8 mouse cellular contexts compared by ENCODE assay signal in genomic region chr10:99592220-99592619, GRCm38 (mm10).
DNase-seq lines count a peak whose midpoint lies in the region; ATAC-seq and TF ChIP-seq lines count a peak whose summit lies in the region.

No protein-coding gene starts in this region.

- H3K27ac ChIP-seq in heart, postnatal 0 days (ENCODE audit: low read depth) = no peak overlapping the region
- no peak overlapping the region for H3K27ac ChIP-seq in hindbrain, embryonic 15.5 days (replicated peaks)
- H3K27ac ChIP-seq in liver, embryonic 11.5 days (ENCODE audit: low read depth, low read length) = no peak overlapping the region

- H3K9ac ChIP-seq in heart, postnatal 0 days (replicated peaks; ENCODE audit: low read depth, low read length) = 0 out of 2 replicates have a peak overlapping the region, but pooled peaks have one; percentile 20
- no peak overlapping the region for H3K9ac ChIP-seq in hindbrain, embryonic 15.5 days
- no peak overlapping the region for H3K9ac ChIP-seq in liver, embryonic 11.5 days (ENCODE audit: low read depth, low read length)

- no peaks in the 10 kb centered on the region for H3K36me3 ChIP-seq in heart, postnatal 0 days (replicated peaks; ENCODE audit: control insufficient read depth, insufficient read depth, low read length)
- no peaks in the 10 kb centered on the region for H3K36me3 ChIP-seq in hindbrain, embryonic 15.5 days
- H3K36me3 ChIP-seq in liver, embryonic 11.5 days (ENCODE audit: control insufficient read depth, insufficient read depth, low read length) = no peaks in the 10 kb centered on the region

- H3K27me3 ChIP-seq in heart, postnatal 0 days (ENCODE audit: control insufficient read depth, insufficient read depth, low read length) = no peaks in the 10 kb centered on the region
- no peaks in the 10 kb centered on the region for H3K27me3 ChIP-seq in hindbrain, embryonic 15.5 days
- H3K27me3 ChIP-seq in liver, embryonic 11.5 days (replicated peaks; ENCODE audit: control insufficient read depth, insufficient read depth, low read length) = no peaks in the 10 kb centered on the region

- no peaks in the 10 kb centered on the region for H3K9me3 ChIP-seq in heart, postnatal 0 days (replicated peaks; ENCODE audit: control insufficient read depth, low read length)
- H3K9me3 ChIP-seq in hindbrain, embryonic 15.5 days = no peaks in the 10 kb centered on the region
- H3K9me3 ChIP-seq in liver, embryonic 11.5 days (ENCODE audit: control insufficient read depth, low read length) = no peaks in the 10 kb centered on the region

- ATAC-seq in heart, postnatal 0 days (ENCODE audit: insufficient read depth, low read depth) = no peak
- peak; percentile 63; the same call in 1 of the 2 replicates for ATAC-seq in hindbrain, embryonic 15.5 days (ENCODE audit: low FRiP score, low read depth)
- 0 out of 2 replicates have a peak, but pooled peaks have one; percentile 33 for ATAC-seq in neutrophil, adult 5-6 weeks (ENCODE audit: extremely low read depth, insufficient number of reproducible peaks, low FRiP score, poor library complexity, severe bottlenecking)
- no peak for ATAC-seq in liver, embryonic 11.5 days (replicated peaks; ENCODE audit: low FRiP score)

- H3K4me3 ChIP-seq in heart, postnatal 0 days (ENCODE audit: low read depth, low read length) = no peak overlapping the region
- no peak overlapping the region for H3K4me3 ChIP-seq in hindbrain, embryonic 15.5 days
- no peak overlapping the region for H3K4me3 ChIP-seq in liver, embryonic 11.5 days (ENCODE audit: low read depth, low read length)

- DNase-seq in heart, postnatal 0 days (ENCODE audit: low spot score) = no peak
- DNase-seq in heart, adult 9 months (ENCODE audit: low spot score in 2 of 2) = no peak
- peak; percentile 8 for DNase-seq in A20 (ENCODE audit: low read depth, low spot score)
- DNase-seq in cerebellum, adult 9-11 months = peak; percentile 18
- DNase-seq in layer of hippocampus, adult 9-11 months = no peak
- no peak for DNase-seq in liver, embryonic 11.5 days (ENCODE audit: low spot score)

- no peak overlapping the region for H3K4me2 ChIP-seq in heart, postnatal 0 days (ENCODE audit: low read depth, low read length)
- H3K4me2 ChIP-seq in hindbrain, embryonic 15.5 days = peak overlapping the region; percentile 32; the same call in 1 of the 2 replicates
- no peak overlapping the region for H3K4me2 ChIP-seq in liver, embryonic 11.5 days

- TF ChIP-seq EP300 in heart, postnatal 0 days (IDR thresholded peaks at IDR 0.05; ENCODE audit: low read depth) = no peak

- 17% methylated on average over 9 of the region's 9 CpGs for WGBS in heart, postnatal 0 days
- 31% methylated on average over 9 of the region's 9 CpGs for WGBS in hindbrain, embryonic 15.5 days
- WGBS in liver, embryonic 11.5 days = 34% methylated on average over 9 of the region's 9 CpGs

- no peaks in the 10 kb centered on the region for H3K4me1 ChIP-seq in heart, postnatal 0 days (ENCODE audit: control insufficient read depth, insufficient read depth)
- H3K4me1 ChIP-seq in hindbrain, embryonic 15.5 days (replicated peaks) = peaks cover 4% of the 10 kb centered on the region; the same call in 1 of the 2 replicates
- H3K4me1 ChIP-seq in liver, embryonic 11.5 days (replicated peaks; ENCODE audit: control insufficient read depth, insufficient read depth, low read length) = no peaks in the 10 kb centered on the region

- TF ChIP-seq CTCF in heart, postnatal 0 days (IDR thresholded peaks at IDR 0.05; ENCODE audit: low read depth) = no peak

Comparison
In these comparisons a context has a peak if more than half of its experiments do, and no peak if none do; other contexts are left out.
1. ATAC-seq: peak in hindbrain, embryonic 15.5 days (single experiment) and neutrophil, adult 5-6 weeks (single experiment); none in heart, postnatal 0 days (single experiment) and liver, embryonic 11.5 days (single experiment).
2. DNase-seq: peak in A20 (single experiment) and cerebellum, adult 9-11 months (single experiment); none in heart, postnatal 0 days (single experiment), heart, adult 9 months (0 of 2), layer of hippocampus, adult 9-11 months (single experiment) and liver, embryonic 11.5 days (single experiment).